Mouse (Mus musculus): Measurements from ENCODE around the gene Gm20894. TPM values are rescaled to one million over a fixed set of nuclear protein-coding genes. Genes with fewer than 3 reads are reported as not detected.

Gm20894 gene
- not detected for polyA plus RNA-seq (2015; fragmentation: Illumina TruSeq; extraction: RNeasy Lipid Tissue Mini Kit (QIAGEN cat#74804); ENCODE audit: insufficient read depth, low replicate concordance)

GRCm38 (mm10) chrY:28271412-28271811, at the start of gene Gm20894:
Gm20894 (minus strand) TSS chrY:28271512.

Measured in spleen, adult 10 weeks (tissue).